In the genomic region with DNA sequence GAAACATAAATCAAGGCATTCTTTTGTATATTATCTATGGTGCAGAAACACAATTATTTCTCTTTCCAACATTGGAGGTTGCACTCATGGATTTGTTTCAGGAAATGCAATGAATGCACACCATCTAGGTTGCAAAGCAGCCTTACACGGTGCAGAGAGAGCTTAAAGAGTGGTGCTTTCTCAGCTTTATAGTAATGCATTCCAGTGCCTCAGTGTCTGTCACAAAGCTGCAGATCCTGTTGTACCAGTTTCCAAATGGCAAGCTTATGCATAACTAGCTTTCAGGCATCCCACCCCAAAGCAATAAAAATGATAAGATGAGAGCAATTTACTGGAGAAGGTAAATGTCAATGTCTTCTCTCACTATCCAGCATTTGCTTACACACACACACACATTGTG, we compare ENCODE assay signal across 21 mouse cellular contexts.
DNase-seq lines count a peak whose midpoint lies in the region; ATAC-seq and TF ChIP-seq lines count a peak whose summit lies in the region.
"Had no signal": no experiment of that assay in that cellular context is flagged by ENCODE, and none has a peak within 500 bp of the region (broad histone marks: within the 10 kb centered on the region; RNA-seq: fewer than 3 reads in every experiment).

No protein-coding gene starts in this region.

- no peak overlapping the region for H3K4me2 ChIP-seq in intestine, embryonic 14.5 days (ENCODE audit: low read length)
- H3K4me2 ChIP-seq in intestine, postnatal 0 days (replicated peaks; ENCODE audit: low read depth) = no peak overlapping the region
- H3K4me2 ChIP-seq in embryonic facial prominence, embryonic 13.5 days = no peak overlapping the region
- no peak overlapping the region for H3K4me2 ChIP-seq in intestine, embryonic 16.5 days (ENCODE audit: low read depth, low read length)
- H3K4me2 ChIP-seq: forebrain, embryonic 13.5 days; heart, embryonic 11.5 days; heart, embryonic 15.5 days; hindbrain, embryonic 13.5 days had no signal

- no peak overlapping the region for H3K27ac ChIP-seq in intestine, embryonic 14.5 days (ENCODE audit: low read depth)
- no peak overlapping the region for H3K27ac ChIP-seq in intestine, postnatal 0 days (ENCODE audit: low read depth, low read length)
- H3K27ac ChIP-seq in embryonic facial prominence, embryonic 13.5 days = no peak overlapping the region
- no peak overlapping the region for H3K27ac ChIP-seq in intestine, embryonic 16.5 days (ENCODE audit: low read length)
- H3K27ac ChIP-seq: forebrain, embryonic 13.5 days; heart, adult 2 months; heart, embryonic 15.5 days; hindbrain, embryonic 13.5 days; hindbrain, postnatal 0 days had no signal

- no peaks in the 10 kb centered on the region for H3K9me3 ChIP-seq in intestine, embryonic 14.5 days (ENCODE audit: control insufficient read depth, low read length)
- no peaks in the 10 kb centered on the region for H3K9me3 ChIP-seq in intestine, postnatal 0 days (ENCODE audit: control insufficient read depth)
- no peaks in the 10 kb centered on the region for H3K9me3 ChIP-seq in embryonic facial prominence, embryonic 13.5 days
- H3K9me3 ChIP-seq in intestine, embryonic 16.5 days (ENCODE audit: control insufficient read depth, low read length) = 0 out of 2 replicates have a peak, but pooled peaks cover 3% of the 10 kb centered on the region
- H3K9me3 ChIP-seq: forebrain, embryonic 13.5 days; heart, embryonic 15.5 days; hindbrain, embryonic 13.5 days had no signal

- no peak for DNase-seq in intestine, embryonic 14.5 days (ENCODE audit: low spot score)
- peak; percentile 20 for DNase-seq in forelimb bud, embryonic 11.5 days (ENCODE audit: low read depth, low spot score)
- DNase-seq in frontal cortex, postnatal 25 days (ENCODE audit: low spot score in 2 of 2) = no peak
- no peak for DNase-seq in layer of hippocampus, adult 8-10 months (ENCODE audit: low spot score in 2 of 2)
- DNase-seq: adrenal gland, adult 8-10 months; adrenal gland, postnatal 36 days; cerebellum, adult 2 months; cerebellum, postnatal 25 days; forebrain, postnatal 0 days; gastrocnemius, postnatal 10 days; heart, adult 2 months; heart, postnatal 14 days; kidney, adult 18-20 months had no signal

- H3K36me3 ChIP-seq in intestine, embryonic 14.5 days (ENCODE audit: control insufficient read depth, insufficient read depth, low read length) = no peaks in the 10 kb centered on the region
- no peaks in the 10 kb centered on the region for H3K36me3 ChIP-seq in intestine, postnatal 0 days (ENCODE audit: control insufficient read depth, insufficient read depth)
- no peaks in the 10 kb centered on the region for H3K36me3 ChIP-seq in embryonic facial prominence, embryonic 13.5 days
- H3K36me3 ChIP-seq in intestine, embryonic 16.5 days (ENCODE audit: control insufficient read depth, insufficient read depth, low read length) = no peaks in the 10 kb centered on the region
- H3K36me3 ChIP-seq: heart, embryonic 15.5 days; hindbrain, embryonic 13.5 days had no signal

- no peaks in the 10 kb centered on the region for H3K27me3 ChIP-seq in intestine, embryonic 14.5 days (replicated peaks; ENCODE audit: control insufficient read depth, insufficient read depth, low read length)
- H3K27me3 ChIP-seq in intestine, postnatal 0 days (replicated peaks; ENCODE audit: control insufficient read depth, insufficient read depth, low read length) = no peaks in the 10 kb centered on the region
- H3K27me3 ChIP-seq in embryonic facial prominence, embryonic 13.5 days = no peaks in the 10 kb centered on the region
- no peaks in the 10 kb centered on the region for H3K27me3 ChIP-seq in intestine, embryonic 16.5 days (replicated peaks; ENCODE audit: control insufficient read depth, insufficient read depth, low read length)
- H3K27me3 ChIP-seq: forebrain, embryonic 13.5 days; heart, embryonic 15.5 days; hindbrain, embryonic 13.5 days had no signal

- H3K9ac ChIP-seq in intestine, embryonic 14.5 days (ENCODE audit: low read length) = no peak overlapping the region
- no peak overlapping the region for H3K9ac ChIP-seq in intestine, postnatal 0 days (ENCODE audit: low read depth, low read length)
- no peak overlapping the region for H3K9ac ChIP-seq in embryonic facial prominence, embryonic 13.5 days
- no peak overlapping the region for H3K9ac ChIP-seq in intestine, embryonic 16.5 days (ENCODE audit: low read depth, low read length)
- H3K9ac ChIP-seq: forebrain, embryonic 13.5 days; forebrain, postnatal 0 days; heart, embryonic 15.5 days; hindbrain, embryonic 13.5 days had no signal

- no peak for TF ChIP-seq CTCF in intestine, postnatal 0 days (IDR thresholded peaks at IDR 0.05; ENCODE audit: low read depth)

- WGBS in intestine, embryonic 14.5 days = 69% methylated on average over 1 of the region's 1 CpGs
- 48% methylated on average over 1 of the region's 1 CpGs for WGBS in intestine, postnatal 0 days
- WGBS in embryonic facial prominence, embryonic 13.5 days = 50% methylated on average over 1 of the region's 1 CpGs
- WGBS in intestine, embryonic 16.5 days = 58% methylated on average over 1 of the region's 1 CpGs

- H3K4me1 ChIP-seq in intestine, embryonic 14.5 days (replicated peaks; ENCODE audit: control insufficient read depth, insufficient read depth, low read length) = no peaks in the 10 kb centered on the region
- H3K4me1 ChIP-seq in intestine, postnatal 0 days (replicated peaks; ENCODE audit: control insufficient read depth, insufficient read depth, low read length) = no peaks in the 10 kb centered on the region
- no peaks in the 10 kb centered on the region for H3K4me1 ChIP-seq in embryonic facial prominence, embryonic 13.5 days
- no peaks in the 10 kb centered on the region for H3K4me1 ChIP-seq in intestine, embryonic 16.5 days (ENCODE audit: control insufficient read depth, insufficient read depth, low read length)
- H3K4me1 ChIP-seq: forebrain, embryonic 13.5 days; heart, embryonic 15.5 days; hindbrain, embryonic 13.5 days had no signal

- ATAC-seq in intestine, embryonic 14.5 days (replicated peaks; ENCODE audit: low FRiP score, low TSS enrichment, low read depth) = peak; percentile 87
- no peak for ATAC-seq in intestine, postnatal 0 days
- 0 out of 2 replicates have a peak, but pooled peaks have one; percentile 32 for ATAC-seq in embryonic facial prominence, embryonic 13.5 days (ENCODE audit: insufficient number of reproducible peaks, insufficient read depth, low FRiP score, low TSS enrichment, low read depth)
- ATAC-seq in intestine, embryonic 16.5 days = peak; percentile 97
- ATAC-seq: forebrain, embryonic 13.5 days; forebrain, postnatal 0 days; hindbrain, postnatal 0 days had no signal

- no peak overlapping the region for H3K4me3 ChIP-seq in intestine, embryonic 14.5 days (ENCODE audit: low read depth, low read length)
- H3K4me3 ChIP-seq in intestine, postnatal 0 days (ENCODE audit: low read depth, low read length) = no peak overlapping the region
- H3K4me3 ChIP-seq in embryonic facial prominence, embryonic 13.5 days = no peak overlapping the region
- no peak overlapping the region for H3K4me3 ChIP-seq in intestine, embryonic 16.5 days (ENCODE audit: low read length)
- H3K4me3 ChIP-seq: forebrain, embryonic 13.5 days; heart, adult 2 months; heart, embryonic 15.5 days; hindbrain, embryonic 13.5 days had no signal
